ENCODE assay signal across 8 mouse cellular contexts in the genomic region with DNA sequence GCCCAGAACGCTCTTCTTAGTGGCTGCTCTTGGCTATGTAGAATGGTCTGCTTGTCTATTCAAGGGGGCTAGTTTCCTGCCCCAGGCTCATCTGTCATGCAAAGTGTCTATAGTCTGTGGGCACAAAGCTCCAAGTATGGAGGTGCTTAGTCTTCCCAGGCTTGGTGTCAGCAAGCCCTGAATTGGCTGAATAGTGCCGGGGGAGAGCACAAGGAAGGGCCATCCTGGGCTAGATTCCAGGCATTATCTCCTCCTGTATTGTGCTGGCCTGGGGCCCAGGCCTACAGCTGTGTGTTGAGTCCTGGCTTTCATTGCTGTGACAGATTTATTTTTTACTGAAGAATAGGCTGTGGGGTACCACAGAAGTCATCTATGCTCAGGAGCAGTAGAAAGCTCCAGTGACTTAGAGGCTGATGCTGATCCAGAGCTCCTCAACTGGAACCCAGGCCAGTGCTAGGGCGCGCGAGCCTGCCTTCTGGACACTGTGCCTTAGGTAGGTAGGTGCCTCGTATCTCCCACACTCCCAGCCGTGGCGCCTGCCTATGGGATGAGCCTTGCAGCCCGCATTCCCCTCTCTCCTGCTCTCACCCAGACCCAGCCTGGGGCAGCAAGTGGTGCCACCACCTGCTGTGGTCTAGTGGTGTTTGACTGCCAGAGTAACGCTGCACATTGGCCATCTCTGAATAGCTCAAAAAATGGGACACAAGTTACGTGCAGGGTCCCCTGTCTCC. TPM values are rescaled to one million over a fixed set of nuclear protein-coding genes. Genes with fewer than 3 reads are reported as not detected.
DNase-seq lines count a peak whose midpoint lies in the region; ATAC-seq lines count a peak whose summit lies in the region.

No protein-coding gene starts in this region.

- peak; percentile 50 for DNase-seq in kidney, postnatal 10 days
- DNase-seq in kidney, adult 8-10 months: no peak
- peak; percentile 77 for DNase-seq in Muller cell, postnatal 12 days (ENCODE audit: inconsistent ontology term)
- DNase-seq in cerebellum, postnatal 25 days: peak; percentile 47 to 73
- DNase-seq in layer of hippocampus, adult 8-10 months (ENCODE audit: low spot score in 2 of 2): peak; percentile 57 to 61
- DNase-seq in retina, postnatal 1 day: no peak
- no peak for DNase-seq in adrenal gland, postnatal 4 days (ENCODE audit: low spot score in 2 of 2)

- ATAC-seq in inflammation-experienced regulatory T-cells, adult 6 months: no peak

RNA-seq across cellular contexts. Expression of gene Gpt2, which starts 8.7 kb away (rescaled TPM):
- total RNA-seq in layer of hippocampus, adult 8-10 months (2022): 10 to 100 TPM; 69.2 to 87.2 (median 74.1) TPM
- under 1 TPM; 0.21 to 0.43 (median 0.25) TPM for polyA plus RNA-seq in inflammation-experienced regulatory T-cells, adult 6 months (2017; shearing (Covaris generic))
- 10 to 100 TPM; 53.9 to 63.7 TPM for total RNA-seq in adrenal gland, postnatal 4 days (2021)

RNA-seq across cellular contexts. Expression of gene Dnaja2, which starts 54.0 kb away (rescaled TPM):
- total RNA-seq in layer of hippocampus, adult 8-10 months (2022): 100 to 1,000 TPM; 184 to 196 (median 194) TPM
- 100 to 1,000 TPM; 155 to 203 (median 157) TPM for polyA plus RNA-seq in inflammation-experienced regulatory T-cells, adult 6 months (2017; shearing (Covaris generic))
- total RNA-seq in adrenal gland, postnatal 4 days (2021): 100 to 1,000 TPM; 140 to 159 TPM

Comparison
In these comparisons a context has a peak if more than half of its experiments do, and no peak if none do; other contexts are left out.
1. DNase-seq: peak in kidney, postnatal 10 days (single experiment), Muller cell, postnatal 12 days (single experiment), cerebellum, postnatal 25 days (2 of 2) and layer of hippocampus, adult 8-10 months (2 of 2); none in kidney, adult 8-10 months (0 of 2), retina, postnatal 1 day (single experiment) and adrenal gland, postnatal 4 days (0 of 2).